Mouse (Mus musculus) retina, postnatal 1 day (tissue): ENCODE results near the gene Fam20a.
A peak's percentile ranks its signal among the peaks of the same experiment; 100 is the strongest.

ENCODE experiments used
- DNase-seq: peaks from one replicate; pipeline ENCODE4 v3.0.0-alpha.2; 2012

Gene Fam20a

DNA sequence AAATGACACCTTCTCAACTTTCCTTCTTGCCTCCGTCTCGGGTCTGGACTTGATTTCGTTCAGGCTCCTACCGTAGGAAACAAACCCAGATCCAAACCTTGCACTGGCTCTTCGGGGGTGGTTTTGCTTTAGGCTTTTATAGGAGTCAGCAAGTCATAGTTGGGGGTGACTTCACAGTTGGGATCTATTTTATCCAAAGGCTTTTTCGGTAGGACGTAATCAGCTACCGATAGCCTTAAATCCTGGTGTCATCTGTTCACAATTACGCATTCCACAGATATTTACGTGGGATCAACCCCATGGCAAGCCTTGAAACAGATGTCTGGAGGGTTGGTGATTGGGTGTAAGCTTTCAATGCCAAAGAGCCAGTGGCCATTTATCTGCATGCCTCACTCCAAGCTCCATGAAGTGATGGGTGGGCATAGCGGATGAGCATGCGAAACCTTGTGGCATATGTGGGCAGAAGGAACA, 6.7 kb downstream of the Fam20a start:
- no peak for DNase-seq

DNA sequence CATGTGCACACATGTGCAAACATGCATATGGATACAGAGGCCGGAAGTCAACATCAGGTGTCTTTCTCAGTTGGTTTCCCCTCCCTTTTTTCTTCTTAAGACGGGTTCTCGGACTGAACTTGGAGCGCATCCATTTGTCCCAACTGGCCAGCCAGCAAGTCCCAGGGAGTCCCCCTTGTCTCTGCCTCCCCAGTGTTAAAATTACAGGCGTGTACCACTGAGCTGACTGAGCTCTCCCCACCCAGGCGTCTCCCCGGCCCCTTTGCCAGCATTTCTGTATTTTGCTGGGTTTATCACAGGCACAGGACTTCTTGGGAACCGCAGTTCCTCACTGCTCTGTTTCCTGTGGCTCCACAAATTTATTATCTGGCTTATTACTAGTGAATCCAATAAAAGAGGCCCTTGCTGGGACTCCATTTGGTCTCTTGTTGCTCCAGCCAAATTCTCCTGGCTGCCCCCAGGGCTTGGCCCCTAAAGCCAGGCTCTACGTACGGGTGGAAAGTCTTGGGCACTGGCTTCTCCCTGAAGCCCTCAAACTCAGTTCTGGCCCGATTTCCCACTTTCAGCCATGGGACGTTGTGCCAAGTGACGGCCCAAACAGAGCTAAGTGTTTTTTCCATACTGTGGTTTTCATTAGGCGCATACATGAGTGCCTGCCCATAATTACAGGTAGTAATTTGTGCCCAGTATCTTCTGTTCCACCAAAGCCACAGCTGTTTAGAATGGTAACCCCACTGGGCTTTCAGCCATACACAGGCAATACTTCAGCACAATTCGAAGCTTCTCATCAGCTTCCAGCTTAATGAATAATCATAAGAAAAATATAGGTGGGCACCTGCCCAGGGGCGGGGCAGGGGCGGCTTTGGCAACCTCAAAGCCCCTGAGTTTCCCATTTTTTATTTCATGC, 7.5 kb downstream of the Fam20a start:
- no peak for DNase-seq

DNA sequence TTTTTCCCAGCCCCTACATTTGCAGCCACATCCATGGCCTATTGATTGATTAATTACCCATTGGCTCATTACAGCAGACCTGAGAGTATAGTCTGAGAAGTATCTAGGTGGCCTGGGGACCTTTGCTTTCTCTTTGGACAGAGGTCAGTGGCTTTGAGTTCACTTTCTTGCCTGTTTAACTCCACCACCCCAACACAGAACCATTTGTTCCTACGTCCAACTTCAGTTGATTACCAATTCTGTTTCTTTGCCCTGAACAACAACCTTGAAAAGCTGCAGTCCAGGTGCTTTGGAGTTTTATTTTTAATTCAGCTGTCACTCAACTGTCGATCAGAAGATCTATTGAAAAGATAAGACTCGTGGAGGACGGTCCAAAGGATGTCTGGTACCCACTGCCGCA, 12.6 kb downstream of the Fam20a start:
- no peak for DNase-seq

DNA sequence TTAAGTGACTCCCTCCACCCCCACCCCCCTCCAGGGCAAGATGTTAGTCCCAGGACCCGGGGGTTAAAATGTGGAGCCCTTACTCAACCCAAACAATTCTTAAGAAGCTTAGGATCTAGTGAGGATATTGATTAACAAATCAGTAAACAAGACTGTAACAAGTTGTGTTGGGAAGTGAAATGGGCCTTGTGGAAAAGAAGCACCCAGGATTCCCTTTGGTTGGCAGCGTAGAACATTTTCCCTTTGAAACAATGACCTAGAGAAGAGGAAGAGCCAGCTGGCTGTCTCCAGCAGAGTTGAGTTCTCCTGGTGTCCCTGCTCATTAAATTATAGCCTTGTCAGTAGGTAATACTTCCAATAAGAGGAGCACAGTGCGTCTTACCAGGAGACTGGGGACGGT, 13.3 kb downstream of the Fam20a start:
- no peak for DNase-seq

DNA sequence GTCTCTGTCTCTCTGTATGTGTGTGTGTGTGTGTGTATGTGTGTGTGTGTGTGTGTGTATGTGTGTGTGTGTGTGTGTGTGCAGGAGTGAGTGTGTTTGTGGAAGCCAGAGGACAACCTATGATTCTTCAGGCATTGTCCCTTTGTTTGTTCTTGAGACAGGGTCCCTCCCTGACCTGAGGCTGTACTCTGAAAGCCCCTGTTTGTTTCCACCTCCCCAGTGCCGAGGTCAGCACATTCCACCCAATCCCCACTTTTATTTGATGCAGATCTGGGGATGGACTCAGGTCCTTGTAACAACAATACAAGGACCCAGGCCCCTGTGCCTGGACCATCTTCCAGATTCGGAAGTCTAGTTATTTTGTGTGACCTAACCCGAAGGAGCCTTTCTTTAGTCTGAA, 14.6 kb downstream of the Fam20a start:
- no peak for DNase-seq

DNA sequence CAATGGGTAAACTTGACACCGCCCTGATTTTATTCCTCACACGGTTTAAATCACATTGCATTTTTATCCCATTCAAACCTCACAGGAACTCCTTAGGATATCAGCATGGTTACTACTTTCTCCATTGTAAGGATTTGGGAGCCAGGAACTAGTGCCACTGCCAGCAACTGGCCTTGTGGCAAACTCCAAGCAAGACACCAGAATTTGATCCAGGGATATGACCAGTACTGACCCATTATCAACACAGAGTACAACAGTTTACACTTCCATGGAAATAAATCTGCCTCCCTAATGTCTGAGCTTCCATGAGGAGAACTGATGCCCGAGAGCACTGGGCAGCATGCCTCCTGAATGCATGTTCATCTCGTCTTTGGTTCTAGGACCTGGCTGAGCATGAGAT, 15.5 kb downstream of the Fam20a start:
- no peak for DNase-seq

DNA sequence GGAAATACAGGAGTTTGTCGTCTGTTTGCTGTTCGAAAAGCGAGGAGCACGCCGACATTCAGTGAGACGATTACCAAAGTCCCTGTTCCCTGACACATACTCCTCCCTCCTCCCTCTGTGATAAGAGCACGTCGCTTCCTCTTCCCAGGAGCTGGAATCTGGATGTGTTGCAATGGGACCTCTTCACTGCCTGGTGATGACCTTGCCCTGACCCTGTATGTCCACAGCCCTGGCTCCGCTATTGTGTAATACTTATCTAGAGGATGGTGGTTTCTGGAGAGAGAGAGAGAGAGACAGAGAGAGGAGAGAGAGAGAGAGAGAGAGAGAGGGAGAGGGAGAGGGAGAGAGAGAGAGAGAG, 16.0 kb downstream of the Fam20a start:
- DNase-seq: no peak

DNA sequence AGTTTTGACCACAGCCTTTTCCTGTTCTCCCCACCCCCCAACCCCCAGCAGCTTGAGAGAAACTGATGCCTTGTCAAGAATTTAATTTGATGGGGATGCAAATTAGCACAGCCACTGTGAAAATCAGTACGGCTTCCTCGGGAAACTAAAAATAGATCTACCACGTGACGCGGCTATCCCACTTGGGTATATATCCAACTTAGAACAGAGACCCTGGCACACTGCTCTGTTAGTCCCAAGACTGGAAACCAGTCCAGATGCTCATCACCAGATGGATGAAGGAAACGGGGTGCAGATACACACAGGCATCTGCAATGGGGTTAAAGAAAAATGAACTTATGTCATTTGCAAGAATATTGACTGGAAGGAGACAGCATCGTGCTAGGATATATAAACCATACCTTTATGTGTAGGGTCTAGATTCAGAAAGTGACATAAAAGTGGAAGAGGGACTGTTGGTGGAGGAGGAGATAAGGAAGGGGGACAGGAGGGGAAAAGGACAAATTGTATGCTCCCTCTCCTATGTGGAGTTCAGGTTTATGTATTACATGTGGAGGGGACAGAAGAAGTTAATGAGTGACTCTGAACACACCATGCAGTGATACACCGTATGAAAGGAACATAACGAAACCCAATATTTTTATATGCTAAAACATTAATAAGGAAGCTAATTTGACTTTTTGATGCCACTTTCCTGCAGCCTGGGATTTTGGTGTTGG, 16.6 kb downstream of the Fam20a start:
- DNase-seq: no peak

DNA sequence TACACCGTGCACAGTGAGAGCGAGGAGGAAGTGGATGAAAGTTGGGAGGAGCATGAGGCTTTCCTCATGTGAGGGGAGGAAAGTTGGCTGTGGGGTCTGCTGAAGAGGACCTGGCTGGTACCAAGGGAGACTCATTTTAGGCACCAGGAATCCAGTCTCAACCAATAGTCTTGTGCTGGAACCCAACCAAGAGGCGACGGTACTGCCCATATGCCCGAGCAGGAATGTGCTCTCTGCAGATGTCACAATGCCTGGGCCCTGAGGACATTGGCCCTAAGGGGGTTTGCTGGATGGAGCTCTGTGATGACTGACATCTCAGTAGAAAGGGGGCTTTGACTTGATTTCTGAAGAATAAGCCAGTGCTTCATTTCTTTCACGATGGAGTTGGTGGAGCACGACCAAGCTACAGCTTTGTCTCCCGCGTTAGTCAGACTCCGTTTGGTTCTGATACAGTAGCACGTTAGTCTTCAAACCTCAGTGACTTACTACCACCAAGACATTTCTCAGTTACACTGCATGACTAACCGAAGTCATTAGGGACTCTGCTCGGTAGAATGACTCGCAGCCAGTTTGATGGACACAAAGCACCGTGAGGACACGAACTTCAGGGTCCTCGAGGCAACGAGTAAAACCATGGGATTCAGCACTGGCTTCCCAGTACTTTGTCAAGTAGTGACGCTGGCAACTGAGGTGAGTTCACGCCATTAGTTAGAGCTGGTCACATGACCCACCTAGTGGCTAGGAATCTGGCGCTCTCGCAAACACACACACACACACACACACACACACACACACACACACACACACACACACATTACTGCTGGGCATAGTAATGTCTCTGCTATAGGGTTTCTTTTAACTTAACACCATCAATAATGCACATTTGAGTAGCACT, 17.5 kb downstream of the Fam20a start:
- DNase-seq: no peak

DNA sequence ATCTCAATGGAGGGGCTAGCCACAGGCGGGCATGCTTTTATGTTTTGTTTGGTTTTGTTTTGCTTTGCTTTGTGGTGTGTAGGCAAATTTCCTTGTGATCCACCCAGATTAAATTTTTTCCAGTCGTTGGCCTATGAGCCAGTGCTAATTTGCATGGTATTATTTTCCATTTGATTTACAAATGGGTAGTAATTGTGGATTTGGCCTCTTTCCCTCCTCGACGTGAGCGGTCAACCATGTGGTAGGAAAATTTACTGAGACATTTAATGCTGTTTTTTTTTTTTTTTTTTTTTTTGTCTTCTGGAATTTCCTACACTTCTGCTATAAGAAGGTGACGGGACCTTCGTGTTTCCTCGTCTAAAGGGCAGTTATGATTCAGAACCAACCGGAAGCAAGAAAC, 18.2 kb downstream of the Fam20a start:
- no peak for DNase-seq

DNA sequence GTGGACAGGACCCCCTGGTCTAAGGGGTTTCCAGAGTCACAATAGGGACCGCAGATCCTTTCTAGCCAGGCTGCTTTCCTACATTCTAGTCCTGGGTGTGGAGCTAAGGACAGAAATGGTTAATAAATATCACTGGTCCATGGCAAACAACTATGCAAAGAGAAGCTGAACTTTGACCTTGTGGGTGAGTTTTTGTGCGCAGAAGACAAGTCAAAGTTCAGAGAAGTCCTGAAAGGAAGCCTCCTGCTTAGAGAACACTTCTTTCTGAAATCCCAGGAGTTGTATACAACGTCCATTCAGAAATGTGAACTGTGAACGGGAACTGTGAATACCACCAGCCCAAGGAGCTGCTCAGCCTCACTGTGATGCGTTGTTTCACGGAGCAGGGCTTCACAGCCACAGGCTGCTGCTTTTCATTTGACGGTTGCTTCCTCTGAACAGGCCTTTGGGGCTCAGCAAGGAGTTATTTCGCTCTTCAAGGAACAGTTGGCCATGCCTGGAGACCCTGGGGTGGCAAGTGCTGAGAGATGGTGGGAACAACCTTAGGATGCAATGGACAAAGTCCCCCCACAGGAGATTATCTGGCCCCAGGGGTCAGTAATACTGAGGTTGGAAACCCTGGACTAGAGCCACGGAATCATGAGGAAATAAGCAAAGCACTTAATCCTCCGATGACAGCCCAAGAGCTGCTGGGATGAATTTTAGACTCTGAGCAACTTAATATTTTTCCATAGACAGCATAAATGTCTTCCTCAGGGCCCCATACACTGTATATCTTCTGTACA, 19.9 kb downstream of the Fam20a start:
- no peak for DNase-seq

DNA sequence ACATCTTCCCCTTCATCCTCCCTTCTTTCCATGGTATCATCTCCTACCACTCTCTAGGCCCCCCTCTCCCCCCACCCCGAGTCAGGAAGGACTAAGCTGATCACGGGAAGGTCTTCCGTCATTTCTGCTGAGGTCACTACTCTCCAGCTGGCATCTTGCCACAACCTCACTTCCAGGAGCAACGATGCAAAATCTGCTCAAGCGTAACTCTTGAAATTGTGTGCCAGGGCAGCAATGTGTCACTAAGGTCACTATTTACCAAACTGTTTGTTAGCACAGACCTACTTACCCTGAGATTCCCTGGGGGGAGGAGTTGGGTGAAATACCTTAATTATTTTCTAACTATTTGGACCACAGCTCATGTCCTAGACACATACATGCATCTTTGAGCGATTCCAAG, 21.3 kb downstream of the Fam20a start:
- DNase-seq: peak; percentile 47

DNA sequence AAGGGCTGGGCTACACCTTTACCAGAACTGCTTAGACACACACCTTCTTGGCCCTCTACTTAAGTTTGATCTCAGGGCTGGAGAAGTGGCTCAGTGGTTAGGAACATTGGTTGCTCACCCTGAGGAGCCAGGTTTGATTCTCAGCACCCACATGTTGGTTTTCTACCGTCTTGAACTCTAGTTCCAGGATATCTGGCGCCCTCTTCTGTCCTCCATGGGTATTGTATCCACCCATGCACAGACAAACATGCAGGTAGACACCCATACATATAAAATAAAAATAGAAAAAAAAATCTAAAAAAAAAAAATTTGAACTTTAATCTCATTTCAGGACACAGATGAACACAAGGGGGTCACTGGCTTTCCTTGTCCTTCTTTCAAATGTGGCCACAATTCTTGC, 22.3 kb downstream of the Fam20a start:
- DNase-seq: no peak

DNA sequence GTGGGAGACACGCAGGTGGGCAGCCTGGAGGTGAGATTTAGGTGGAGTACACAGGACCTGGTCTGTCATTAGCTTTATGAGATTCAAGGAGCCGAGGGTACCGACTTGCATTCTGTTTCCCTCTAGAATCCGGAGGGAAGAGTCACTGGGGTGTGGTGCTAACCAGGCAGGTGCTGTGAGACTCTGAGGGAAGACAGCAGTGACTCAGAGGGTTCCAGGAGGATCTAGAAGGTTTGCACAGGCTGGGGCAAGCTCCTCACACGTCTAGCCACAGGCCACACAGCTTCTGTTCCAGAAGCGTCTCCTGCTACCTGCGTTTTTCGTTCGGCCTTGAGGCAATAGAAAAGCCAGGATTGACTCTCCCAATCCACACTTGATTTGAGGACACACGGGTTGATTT, 23.3 kb downstream of the Fam20a start:
- no peak for DNase-seq

DNA sequence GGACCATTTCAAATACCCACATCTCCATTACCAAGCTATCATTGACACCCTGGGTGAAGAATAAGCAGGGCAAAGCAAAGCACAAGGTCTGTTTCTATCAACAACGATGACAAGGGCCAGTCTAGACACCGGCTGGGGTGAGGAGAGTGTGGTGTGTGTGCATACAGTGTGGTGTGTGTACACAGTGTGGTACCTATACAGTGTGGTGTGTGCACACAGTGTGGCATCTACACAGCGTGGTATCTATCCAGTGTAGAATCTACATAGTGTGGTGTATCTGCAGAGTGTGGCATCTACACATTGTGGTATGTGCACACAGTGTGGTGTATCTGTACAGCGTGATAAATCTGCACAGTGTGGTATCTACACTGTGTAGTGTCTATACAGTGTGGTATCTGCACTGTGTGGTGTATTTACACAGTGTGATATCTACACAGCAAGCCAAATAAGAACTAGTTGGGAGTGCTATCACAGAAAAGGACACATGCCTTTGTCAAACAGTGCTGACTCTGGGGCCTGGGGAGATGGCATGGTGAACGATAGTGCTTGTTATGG, 24.9 kb downstream of the Fam20a start:
- DNase-seq: no peak

DNA sequence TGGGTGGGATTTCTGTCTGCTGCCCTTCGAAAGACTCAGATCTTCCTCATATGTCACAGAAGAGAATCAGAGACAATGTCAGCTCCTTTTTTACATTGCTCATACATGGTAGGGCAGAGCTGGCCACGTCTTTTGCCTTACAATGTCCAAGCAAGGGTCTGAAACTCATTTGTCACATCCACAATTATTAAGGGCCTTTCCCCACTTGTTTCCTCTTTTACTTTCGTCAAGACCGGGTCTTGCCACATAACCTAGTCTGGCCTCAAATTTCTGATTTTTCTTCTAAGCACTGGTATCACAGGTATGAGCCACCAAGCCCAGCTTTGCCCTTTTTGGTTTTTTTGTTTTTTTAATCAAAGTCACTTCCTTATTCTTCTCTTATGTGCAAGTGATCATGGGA, 25.6 kb downstream of the Fam20a start:
- no peak for DNase-seq

DNA sequence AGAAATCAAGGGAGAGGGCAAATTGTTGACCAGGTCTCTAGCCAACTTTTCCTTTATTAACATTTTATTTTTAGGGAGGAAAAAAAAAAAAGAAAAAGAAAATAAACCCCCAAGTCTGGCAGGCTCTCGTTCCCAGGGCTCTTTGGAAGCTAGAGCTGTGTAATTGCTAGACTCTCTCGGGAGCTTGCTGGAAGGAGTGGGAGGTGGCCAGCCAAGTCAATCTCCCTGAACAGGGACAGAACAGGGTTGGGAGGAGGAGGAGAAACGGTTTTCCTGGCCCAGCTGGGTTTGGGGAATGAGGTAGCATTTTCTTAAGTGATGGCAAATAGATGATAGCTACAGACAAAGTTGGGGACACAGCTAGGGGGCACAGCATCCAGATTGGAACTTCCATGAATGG, 29.3 kb downstream of the Fam20a start:
- no peak for DNase-seq

DNA sequence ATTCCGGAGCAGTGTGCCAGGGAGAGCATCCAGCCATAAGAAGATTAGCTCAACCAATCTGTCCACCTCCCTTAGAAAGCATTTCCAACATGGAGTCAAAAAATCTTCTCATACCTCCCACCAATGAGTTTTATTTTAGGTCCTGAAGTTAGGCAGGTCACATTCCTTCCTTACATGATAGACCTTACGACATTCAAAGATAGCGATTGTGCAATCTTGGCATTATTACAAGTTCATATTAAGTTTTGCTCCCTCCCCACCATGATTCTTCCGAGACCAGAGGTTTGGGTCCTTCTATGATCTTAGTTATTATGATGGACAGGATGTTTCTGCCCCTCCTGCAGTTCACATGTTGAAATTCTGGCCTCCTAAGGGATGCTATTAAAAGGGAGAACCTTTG, 32.5 kb downstream of the Fam20a start:
- no peak for DNase-seq

DNA sequence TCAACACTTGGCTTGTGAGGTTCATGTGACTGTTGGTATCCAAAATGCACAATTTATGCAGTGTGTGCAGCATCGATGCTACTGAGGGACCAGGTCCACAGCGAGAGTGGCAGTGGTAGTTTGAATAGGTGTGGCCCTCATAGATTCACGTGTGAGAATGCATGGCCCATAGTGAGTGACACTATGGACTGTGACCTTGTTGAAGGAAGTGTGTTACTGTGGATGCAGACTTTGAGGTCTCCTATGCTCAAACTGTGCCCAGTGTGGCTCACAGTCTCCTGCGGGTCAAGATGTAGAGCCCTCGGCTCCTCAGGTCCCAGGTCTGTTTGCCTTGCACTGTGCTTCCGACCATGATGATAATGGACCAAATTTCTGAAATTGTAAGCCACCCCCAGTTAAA, 39.9 kb downstream of the Fam20a start:
- DNase-seq: no peak

DNA sequence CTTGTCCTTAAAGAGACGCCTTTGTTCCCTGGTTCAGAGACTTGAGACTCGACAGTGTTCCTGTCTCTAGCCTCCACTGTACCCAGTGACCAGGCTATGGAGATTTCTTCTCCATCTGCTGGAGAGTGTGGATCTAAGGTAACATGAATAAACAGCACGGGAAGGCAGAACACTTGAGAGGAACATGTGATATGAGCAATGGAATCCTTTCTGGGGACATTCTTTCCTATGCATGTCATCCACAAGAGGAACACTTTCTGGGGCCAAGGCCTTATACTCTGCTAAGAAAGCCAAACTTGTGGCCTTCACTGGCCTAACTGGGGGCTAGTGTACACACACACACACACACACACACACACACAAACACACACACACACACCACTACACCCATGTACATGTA, 40.5 kb downstream of the Fam20a start:
- DNase-seq: no peak

DNA sequence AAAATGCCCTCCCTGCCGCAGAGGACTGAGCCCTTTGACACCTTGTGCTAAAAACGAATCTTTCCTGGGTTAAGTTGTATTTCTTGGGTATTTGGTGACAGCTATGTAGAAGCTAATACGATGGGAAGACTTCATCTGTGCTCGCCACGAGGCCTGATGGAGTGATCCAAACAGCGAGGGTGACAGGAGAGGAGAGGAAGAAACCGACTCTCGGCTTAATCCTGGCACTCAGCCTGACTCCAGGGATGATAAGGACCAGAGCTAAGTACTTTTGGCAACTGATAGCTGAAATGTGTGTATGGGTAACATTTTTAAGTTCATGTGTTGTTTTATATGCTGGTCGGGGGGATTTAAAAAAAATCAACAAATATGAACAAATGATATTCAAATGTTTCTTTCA, 41.1 kb downstream of the Fam20a start:
- no peak for DNase-seq

DNA sequence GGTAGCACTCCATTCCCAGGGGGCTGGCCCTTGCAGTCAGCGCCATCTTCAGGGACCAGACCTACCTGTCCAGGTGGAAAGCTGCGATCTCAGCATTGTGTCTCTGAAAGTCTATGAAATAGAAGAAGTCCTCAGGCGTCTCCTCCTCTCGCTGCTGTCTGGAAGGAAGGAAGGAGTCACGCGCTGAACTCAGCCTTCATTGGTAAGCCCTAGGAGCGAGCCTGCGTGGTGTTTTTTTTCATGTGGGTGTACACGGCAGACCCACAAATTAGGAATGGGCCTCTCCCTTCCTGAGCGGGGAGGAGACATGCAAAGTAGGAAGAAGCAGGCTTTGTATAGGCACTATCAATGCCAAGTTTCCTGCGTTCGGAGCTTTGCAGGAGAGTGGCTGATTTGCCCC, 43.8 kb downstream of the Fam20a start:
- no peak for DNase-seq
